Mouse (Mus musculus) testis, adult 2 months (tissue): ENCODE measurements around the gene Tex19.2.

Experiments used
- CTCF ChIP-seq: fragments of 200-500 bp; IDR thresholded peaks from 2 replicates; pipeline ENCODE4 v1.5.1; 2012; ENCODE audit warnings: low read depth, mild to moderate bottlenecking, inconsistent platforms, low read length, moderate library complexity; ENCODE audit not compliant: control insufficient read depth, insufficient read depth, insufficient replicate concordance
- POLR2A ChIP-seq: fragments of 200-500 bp; IDR thresholded peaks from 2 replicates; pipeline ENCODE4 v1.6.1; 2012; ENCODE audit warnings: low read depth, mild to moderate bottlenecking, inconsistent platforms, low read length, moderate library complexity; ENCODE audit not compliant: control insufficient read depth

DNA sequence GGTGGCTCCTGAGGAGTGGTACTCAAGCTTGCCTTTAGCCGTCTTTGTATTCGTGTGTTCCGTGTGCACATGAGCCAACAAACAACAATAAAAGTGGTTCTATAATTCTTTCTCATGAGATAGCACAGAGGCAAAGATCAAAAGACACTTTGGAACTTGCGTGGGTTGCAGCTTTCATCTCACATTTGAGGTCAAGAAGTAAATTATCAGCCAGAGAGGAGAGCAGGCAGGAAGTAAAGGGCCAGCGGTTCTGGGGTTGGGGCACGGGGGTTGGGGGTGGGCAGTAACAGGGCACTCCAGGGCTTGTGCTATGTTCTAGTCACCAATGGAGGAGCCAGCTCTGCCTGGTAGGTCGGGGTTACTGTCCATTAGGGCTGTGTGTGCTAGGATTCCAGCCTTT lies 17.8 kb downstream of the Tex19.2 start:
- TF ChIP-seq POLR2A (no peak), CTCF (no peak)
